Mouse (Mus musculus): ENCODE measurements around the gene Card11.

Gene Card11

DNA sequence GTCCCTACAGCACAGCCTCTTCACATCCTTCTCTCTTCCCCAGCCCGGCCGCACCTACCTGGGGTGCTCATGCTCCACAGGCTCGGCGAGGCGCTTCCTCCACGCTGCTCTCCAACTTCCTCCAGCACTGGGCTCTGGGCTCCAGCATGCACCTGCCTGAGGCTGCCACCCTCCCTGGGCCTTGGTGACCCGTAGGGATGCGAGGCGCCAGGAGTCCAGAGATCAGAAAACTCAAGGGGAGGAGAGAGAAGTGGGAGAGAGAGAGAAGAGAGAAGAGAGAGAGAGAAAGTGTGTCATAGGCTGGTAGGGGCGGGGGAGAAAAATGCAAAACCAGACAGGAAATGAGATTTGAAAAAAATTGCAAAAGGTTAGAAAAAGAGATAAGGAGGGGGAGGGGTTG is at the start of gene Card11:
TSS of gene Card11 (minus strand) at position 234 of the 400 bp plus-strand sequence.
- DNase-seq (ENCODE audit: low spot score): no peak

DNA sequence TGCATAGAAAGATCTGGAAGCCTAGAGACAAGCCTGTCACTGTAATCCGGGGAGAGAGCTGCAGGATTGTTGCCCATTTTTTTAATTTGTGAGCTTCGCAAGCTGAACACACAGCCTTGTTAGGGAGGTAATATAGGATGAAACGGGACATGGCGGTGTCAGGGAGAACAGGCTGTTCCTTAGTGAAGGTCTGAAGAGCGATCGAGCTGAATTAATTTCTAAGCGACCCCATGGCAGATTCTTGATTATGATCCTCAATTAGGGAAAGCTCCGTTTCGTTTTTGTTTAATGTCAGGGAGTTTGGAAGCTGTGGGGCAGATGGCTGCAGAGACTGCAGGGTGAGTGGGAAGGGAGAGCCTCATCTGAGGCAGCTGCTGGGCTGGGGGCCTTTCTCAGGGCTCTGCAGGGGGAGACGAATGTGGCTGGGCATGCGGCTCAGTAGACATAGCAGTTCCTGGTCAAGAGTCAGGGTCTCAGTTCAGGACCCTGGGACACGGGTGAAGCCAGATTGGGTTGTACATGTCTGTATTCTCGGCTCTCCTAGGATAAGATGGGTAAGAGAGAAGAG is 47.4 kb upstream of the Card11 start:
- DNase-seq (ENCODE audit: low spot score): no peak

DNA sequence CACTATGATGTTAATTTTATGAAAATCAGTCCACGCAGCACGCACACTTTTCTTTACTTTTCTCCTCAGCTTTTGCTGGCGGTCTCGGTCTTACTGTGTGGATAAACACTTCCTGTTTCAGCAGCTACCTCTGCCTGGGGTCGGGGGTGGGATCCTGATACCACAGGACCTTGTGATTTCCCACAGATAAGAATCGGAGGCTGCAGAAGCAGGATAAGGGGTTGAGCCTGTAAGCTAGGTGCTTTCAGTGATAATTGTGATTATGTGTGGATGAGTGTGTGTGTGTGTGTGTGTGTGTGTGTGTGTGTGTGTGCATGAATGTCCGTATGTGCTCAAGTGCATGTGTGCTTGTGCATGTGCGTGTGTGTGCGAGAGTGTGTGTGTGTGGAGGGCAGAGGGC is 44.6 kb upstream of the Card11 start:
- no peak for DNase-seq (ENCODE audit: low spot score)

DNA sequence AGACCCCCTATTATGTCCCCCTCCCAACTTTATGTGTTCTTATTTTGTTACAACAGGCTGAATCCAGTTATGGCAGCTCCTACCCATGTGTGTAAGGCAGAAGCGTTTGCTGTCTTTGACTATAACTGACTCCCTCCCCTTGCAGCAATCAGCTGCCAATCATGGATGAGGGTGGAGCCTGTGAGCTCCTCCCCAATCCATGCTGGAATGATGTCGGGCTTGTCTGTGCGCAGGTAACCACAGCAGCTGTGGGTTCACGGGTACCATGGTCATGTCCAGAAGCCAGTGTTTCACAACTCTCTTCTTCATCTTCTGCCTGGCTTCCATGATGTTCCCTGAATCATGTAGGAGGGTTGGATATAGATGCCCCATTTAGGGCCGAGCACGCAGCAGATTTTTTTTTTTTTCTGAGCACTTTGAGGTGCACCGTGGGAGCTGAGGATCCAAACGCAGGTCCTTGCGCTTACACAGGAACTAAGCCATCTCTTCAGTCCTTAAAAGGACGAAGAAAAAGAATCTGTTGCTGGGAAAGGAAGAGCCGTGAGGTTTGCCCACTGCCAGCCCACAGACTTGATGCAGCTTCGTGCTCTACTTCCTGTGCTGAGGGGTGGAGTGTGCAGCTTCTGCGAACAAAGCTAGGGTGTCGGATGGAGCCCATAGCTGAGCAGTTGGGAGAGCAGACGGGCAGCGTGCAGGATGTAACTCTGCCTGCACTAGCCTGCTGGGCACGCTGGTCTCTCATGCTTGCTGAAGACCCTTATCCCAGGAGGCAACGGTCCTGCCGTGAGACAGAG is 43.5 kb upstream of the Card11 start:
- no peak for DNase-seq (ENCODE audit: low spot score)

DNA sequence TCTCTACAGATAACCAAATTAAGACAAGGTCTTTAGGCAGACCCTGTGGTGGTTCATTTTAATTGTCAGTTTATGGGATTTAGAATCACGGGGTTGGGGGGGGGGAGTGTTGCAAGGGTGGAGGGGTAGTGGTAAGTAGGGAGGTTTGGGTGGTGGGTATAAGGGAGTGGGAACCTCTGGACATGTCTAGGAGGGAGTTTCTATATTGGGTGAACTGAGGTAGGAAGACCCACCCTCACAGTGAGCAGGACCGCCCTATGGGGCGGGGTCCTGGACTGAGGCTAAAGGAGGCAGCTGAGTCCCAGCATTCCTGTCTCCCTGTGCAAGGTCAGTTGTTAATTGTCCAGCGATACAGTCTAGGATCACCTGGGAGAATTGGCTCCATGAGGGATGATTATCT is 42.0 kb upstream of the Card11 start:
- DNase-seq (ENCODE audit: low spot score): no peak

DNA sequence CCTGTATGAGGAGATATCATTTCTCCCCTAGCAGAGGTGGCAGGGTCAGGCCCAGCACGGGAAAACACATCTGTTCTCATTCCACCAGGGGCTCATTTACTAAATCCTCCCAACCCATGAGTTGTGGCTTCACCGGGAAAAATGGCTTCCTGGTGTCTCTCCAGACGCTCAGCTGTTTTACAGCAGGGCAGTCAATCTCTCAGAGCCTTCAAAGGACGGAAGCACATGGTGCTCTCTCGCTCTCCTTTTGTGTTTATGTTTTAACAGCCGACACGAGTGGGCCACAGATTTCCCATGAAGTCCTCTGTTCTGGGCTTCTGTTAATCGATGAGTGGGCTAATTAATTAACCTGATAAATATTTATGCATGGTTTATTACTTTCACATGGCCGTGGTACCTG is 40.5 kb upstream of the Card11 start:
- no peak for DNase-seq (ENCODE audit: low spot score)

DNA sequence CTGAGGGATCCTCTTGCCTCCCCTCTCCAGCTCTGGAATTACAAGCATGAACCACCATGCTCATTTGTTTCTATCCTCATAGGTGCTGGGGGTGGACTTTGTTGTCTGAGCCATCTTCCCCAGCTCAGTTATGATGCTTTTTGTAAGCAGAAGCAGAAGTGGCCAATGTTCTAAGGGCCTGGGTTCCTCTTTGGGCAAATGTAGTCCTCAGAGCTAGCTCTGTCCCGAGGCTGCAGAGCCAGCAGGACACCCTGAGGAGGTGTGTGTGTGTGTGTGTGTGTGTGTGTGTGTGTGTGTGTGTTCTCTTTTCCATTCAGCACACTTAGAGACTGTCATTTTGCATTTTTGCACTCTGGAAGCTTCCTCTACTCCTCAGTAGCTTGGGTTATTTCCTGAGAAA is 38.0 kb upstream of the Card11 start:
- no peak for DNase-seq (ENCODE audit: low spot score)

DNA sequence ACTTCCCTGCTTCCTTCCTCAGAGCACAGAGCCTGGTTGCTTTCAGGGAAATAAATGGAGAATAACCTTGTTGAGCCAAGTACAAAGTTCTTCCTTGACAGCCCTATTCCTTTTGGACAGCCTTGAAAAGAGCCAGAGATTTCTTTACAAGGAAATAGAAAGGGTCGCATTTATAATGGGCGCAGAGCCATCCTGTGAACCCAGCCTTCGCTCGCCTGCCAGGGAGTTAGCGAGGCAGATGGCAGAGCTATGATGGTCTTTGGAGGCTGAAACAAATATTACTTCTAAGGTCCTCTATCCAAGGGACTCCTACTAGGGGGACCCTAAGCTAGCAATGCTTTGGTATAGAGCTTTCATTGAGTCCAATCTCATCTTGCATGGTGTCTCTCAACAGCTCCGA is 35.0 kb upstream of the Card11 start:
- no peak for DNase-seq (ENCODE audit: low spot score)

DNA sequence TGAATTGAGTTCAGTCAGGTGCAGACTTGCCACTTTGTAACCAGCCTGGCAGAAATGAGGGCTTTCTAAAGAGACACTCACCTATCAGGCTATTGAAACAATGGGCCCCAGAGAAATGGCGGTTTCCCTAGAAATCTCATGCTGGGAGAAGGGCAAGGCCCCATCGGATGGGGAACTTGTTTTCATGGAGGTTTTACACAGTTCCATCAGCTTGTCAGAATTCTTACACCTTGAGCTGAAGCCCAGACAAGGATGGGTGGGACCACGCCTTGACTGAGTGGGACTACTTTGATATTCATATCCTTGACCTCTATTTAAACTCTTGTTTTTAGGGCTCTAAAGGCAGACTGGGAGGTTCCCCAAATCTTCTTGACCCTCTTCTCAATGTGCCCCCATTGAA is 33.9 kb upstream of the Card11 start:
- no peak for DNase-seq (ENCODE audit: low spot score)

DNA sequence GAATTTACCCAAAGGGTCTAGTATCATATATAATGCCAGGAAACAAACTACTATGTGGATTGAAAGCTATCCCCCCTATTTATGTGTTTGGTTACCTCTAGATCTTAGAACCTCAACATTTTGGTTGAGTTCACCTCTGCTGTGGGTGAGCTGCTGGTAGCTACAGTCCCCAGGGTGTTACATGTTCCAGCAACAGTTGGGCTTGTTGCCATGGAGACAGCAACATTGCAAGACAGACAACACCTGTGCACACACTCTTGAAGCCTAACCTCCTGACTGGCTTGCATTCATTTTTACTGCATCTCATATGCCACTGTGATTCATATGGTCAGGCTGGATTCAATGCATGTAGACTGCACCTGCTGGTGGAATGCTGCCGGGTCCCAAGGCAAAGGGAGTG is 32.6 kb upstream of the Card11 start:
- no peak for DNase-seq (ENCODE audit: low spot score)

DNA sequence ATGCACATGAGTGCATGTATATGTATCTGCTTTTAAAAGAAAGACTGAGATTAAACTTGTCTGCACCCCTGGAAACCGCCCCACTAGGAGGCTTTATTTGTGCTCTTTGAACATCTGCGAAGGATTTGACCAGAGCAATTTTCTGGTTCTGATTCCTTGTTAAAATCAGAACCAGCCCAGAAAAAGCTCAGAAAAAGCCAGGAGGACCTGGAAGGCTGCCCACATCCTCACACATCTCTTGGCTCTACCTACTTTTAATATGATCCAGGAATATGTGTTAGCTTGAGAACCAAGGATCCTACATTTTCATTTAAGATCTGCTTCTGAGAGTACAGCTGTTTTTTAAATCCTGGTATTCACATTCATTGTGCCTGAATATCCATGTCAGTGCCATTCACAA is 29.0 kb upstream of the Card11 start:
- no peak for DNase-seq (ENCODE audit: low spot score)

DNA sequence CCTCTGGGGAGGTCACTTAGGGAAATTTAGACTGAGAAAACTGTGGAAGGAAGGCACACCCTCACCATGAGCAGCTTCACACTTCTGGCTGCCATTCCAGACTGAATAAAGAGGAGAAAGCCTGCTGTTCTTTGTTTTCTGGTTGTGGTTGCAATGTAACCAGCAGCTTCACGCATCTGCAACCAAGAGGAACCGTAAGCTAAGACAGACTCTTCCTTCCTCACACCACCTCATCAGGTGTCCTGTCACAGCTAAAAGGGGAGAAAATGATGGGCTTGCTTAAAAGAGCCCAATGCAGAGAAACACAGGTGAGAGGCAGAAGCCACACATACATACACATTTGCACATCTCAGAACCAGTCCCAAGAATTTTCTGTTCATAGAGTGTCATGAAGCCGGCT is 25.3 kb upstream of the Card11 start:
- DNase-seq (ENCODE audit: low spot score): no peak

DNA sequence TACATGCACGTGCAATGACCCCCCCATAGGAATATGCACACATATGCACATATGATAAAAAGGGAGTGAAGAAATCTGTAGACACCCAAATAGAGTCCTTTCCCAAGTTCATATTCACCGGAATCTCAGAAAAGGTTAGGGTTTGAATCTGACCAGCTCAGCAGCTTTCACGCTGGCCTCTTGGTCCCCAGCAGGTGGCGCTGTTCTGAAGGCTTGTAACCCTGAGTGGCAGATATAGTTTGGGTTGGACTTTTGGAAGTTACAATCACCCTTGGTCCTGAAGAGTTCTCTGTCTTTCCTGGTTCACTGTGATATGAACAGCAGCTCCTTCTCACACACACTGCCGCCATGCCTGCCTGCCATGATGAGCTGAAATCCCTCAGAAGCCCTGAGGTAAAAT is 24.1 kb upstream of the Card11 start:
- no peak for DNase-seq (ENCODE audit: low spot score)

DNA sequence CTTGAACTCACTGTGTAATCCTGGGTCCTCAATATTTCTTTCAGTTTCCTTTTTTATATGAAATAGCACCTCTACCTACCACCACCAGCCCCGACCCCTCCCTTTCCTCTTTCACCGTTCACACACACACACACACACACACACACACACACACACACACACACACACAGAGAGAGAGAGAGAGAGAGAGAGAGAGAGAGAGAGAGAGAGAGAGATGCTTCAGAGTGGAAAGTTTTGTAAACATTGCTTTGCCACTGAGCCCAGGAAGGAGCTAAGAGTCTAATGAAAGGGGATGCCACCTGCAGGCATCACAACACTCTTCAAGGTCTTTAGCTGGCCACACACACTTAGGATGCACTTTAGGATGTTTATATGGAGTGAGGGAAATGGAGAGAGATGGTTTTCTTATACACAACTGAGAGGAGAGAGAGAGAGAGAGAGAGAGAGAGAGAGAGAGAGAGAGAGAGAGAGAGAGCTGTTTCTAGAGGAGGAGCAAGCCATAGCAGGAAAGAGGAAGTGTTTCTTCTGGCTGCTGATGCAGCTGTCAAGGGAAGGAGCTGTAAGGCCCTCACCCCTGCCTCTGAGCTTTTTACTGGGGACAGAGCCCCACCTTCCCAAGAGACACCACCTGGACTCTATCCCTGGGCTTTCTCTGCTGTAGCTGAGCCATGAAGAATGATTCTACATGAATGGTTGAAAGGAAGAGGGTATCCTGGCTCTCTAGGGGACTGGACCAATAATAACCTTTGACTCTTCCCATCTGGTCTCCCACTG is 17.7 kb upstream of the Card11 start:
- DNase-seq (ENCODE audit: low spot score): no peak

DNA sequence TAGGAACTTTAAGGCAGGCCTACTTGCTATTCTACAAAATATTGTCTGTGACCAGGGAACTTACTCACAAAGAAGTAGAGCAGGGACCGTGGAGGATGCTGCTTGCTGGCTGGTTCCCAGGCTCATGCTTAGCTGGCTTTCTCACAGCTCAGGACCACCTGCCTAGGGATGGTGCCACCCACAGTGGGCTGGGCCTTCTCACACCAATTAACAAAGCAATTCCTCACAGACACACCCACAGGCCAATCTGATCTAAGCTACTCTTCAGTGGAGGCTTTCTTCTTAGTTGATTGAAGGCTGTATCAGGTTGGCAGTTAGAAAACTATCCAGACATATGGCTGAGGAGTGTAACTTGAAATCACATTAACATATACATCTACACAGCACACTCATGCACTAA is 15.7 kb upstream of the Card11 start:
- no peak for DNase-seq (ENCODE audit: low spot score)

DNA sequence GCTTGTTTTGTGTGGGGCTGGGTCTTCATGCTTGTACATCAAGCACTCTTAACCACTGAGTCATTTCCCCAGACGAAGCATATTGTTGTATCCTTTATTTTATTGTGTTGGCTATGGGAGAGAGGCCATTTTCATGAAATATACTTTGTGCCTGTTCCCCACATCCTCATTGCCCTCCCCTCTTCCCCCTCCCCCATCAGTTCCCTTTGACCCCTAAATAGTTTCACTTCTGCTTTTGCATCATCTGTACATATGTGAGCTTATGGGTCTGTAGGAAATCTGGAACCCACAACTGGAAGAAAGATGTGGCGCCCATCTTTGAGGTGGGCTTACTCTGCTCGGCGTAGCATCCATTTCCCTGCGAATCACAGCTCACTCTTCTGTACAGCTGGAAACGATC is 13.8 kb upstream of the Card11 start:
- no peak for DNase-seq (ENCODE audit: low spot score)

DNA sequence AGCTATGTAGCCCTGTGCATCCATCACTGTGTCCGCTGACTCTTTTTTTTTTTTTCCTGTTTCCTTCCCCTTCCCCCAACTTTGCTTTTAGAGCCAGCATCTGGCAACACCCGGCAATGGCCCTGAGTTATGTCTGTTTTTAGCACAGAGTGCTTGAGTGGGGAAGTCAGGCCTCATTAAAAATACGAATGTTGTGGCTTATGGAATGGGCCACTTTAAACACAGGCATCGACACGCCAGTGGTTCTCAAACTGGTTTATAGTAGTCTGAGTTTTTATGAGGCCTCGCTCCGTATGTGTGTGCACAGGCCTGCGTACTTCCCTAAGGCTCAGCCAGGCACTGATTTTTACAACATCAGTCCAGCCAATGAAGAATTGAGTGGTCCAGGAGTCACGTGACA is 13.1 kb upstream of the Card11 start:
- no peak for DNase-seq (ENCODE audit: low spot score)

DNA sequence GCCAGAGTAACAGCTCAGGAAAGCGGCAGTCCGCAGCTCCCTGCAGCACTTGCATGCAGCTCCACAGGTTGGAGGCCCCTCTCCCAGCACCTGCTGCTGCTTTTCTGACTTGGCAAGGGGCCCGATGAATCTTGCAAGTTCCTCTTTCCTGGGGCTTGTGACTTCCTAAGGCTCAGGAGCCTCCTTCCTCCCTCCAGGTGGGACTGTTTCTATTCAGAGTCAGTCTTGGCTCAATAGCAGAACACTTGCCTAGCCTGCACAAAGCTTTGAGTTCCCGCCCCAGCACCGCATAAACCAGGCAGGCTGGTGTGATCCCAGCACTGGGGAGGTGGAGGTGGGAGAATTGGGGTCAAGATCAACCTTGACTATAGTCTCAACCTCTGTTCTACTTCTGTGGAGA is 5.1 kb upstream of the Card11 start:
- DNase-seq (ENCODE audit: low spot score): no peak

DNA sequence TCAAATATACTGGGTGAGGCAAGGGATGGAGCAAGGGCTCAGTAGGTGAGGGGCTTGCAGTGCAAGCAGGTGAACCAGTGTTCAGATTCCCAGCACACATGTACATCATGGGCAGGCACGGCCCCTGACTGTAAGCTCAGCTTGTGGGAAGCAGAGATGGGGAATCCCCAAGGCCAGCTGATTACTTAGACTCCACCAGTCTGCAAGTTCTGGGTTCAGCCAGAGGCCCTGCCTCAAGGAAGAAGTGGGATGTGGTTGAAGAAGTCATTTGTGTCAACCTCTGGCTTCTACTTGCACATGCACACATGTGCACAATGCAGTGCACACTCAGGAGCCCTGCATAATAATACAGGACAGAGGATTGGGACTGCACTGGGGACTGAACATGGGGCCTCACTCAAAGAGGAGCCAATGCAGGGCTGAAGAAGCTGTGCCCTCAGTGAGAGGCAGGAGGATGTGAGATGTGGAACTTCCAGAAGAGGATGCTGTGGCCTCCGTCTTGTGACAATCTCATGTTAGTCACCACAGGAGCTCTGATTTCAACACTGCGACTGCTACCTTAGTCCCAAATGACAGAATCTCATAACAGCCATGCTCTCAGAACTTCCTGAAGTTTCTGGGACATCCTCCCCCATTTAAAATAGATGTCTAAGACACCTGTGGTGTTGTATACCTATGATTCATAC is 3.8 kb upstream of the Card11 start:
- no peak for DNase-seq (ENCODE audit: low spot score)

DNA sequence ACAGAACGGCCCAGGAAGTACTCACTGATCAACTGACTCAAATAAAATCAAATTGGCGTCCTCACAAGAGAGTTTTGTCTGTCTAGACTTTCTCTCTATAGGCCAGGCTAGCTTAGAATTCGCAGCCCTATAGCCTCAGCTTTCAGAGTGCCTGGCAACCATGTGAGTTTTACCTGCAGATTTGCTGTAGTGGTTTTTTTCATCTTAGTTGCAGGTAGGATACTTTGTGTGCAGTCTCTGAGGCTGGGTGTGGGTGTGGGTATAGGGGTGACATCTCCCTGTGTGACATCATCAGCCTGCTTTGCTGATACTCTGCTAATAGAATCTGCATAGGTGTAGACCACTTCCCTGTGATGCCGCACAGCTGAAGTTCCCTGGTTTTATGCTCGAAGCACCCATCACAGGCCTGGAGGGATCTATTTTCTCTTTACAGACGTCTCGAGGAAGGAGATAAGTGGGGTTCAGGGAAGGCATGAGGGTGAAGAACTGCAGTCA is 1.2 kb downstream of the Card11 start:
- DNase-seq (ENCODE audit: low spot score): no peak

DNA sequence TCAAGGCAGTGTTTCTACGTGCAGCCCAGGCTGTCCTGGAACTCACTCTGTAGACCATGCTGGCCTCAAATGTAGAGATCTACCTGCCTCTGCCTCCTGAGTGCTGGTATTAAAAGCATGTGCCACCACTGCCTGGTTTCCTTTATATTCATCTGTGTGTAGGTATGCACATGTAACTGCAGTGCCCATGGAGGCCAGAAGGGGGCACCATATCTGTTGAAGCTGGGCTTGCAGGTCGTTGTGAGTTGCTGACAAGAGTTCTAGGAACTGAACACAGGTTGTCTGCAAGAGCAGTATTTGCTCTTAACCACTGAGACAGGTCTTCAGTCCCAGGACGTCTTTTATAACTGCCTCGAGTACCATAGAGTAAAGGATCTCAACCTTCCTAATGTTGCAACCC is 2.6 kb downstream of the Card11 start:
- DNase-seq (ENCODE audit: low spot score): no peak
